Mouse (Mus musculus) kidney, adult 2 months (tissue): ENCODE data around the gene Lats2.

ENCODE experiments used
- CTCF ChIP-seq: fragments of 200-500 bp; conservative IDR thresholded peaks from 2 replicates; pipeline ENCODE4 v1.5.1; 2011; ENCODE audit warnings: low read depth, mild to moderate bottlenecking, control low read depth, low read length, moderate library complexity, mixed read lengths; ENCODE audit not compliant: insufficient read depth, insufficient read length
- POLR2A ChIP-seq: fragments of 200-500 bp; IDR thresholded peaks from one replicate; pipeline ENCODE4 v1.6.1; 2011; ENCODE audit warnings: low read depth, low read length, control low read depth

DNA sequence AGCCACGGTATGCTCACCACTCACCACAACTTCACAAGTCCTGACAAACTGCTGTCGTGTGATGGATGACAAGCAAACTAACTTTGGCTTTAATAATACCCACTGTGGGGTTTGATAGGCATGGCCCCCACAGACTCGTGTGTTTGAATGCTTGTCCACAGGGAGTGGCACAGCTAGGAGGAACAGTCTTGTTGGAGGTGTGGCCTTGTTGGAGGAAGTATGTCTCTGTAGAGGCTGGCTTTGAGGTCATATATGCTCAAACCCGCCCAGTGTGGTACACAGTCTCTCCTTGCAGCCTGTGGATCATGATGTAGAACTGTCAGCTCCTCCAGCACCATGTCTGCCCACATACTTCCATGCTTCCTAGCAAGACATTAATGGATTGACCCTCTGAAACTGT, 39.9 kb downstream of the Lats2 start:
- TF ChIP-seq POLR2A (no peak), CTCF (no peak)
